Mouse (Mus musculus) myocyte (in vitro differentiated cells): ENCODE results near the gene Parvg. TPM values are rescaled to one million over a fixed set of nuclear protein-coding genes. Genes with fewer than 3 reads are reported as not detected.

Experiments used
- H3K27me3 ChIP-seq: one replicate; pipeline ENCODE4 v1.6.1; 2011; ENCODE audit not compliant: control insufficient read depth, insufficient read depth, insufficient read length
- H3K36me3 ChIP-seq: one replicate; pipeline ENCODE4 v1.6.1; 2011; ENCODE audit not compliant: control insufficient read depth, insufficient read depth
- H3K4me2 ChIP-seq: one replicate; pipeline ENCODE4 v1.6.1; 2011; ENCODE audit warnings: low read depth, control low read depth
- H3K4me3 ChIP-seq: one replicate; pipeline ENCODE4 v1.5.1; 2011; ENCODE audit warnings: mild to moderate bottlenecking, control low read depth, moderate library complexity
- H3K79me2 ChIP-seq: one replicate; pipeline ENCODE4 v1.6.1; 2011; ENCODE audit not compliant: control insufficient read depth, insufficient read depth
- H3ac ChIP-seq: one replicate; pipeline ENCODE4 v1.6.1; 2011; ENCODE audit not compliant: control insufficient read depth, insufficient read length
- CEBPB ChIP-seq: IDR thresholded peaks from 2 replicates; pipeline ENCODE4 v1.6.1; 2011; ENCODE audit warnings: mild to moderate bottlenecking, moderate library complexity; ENCODE audit not compliant: poor library complexity, insufficient read depth, severe bottlenecking
- E2F4 ChIP-seq: IDR thresholded peaks from one replicate; pipeline ENCODE4 v1.6.1; 2011; ENCODE audit warnings: mild to moderate bottlenecking, control low read depth, moderate library complexity; ENCODE audit not compliant: insufficient read depth
- MAX ChIP-seq: IDR thresholded peaks from one replicate; pipeline ENCODE4 v1.6.1; 2011; ENCODE audit warnings: low read depth, mild to moderate bottlenecking, control low read depth
- MYOD1 ChIP-seq, 3 experiments: IDR thresholded peaks; one replicate each; pipeline ENCODE4 v1.6.1; 2011; ENCODE audit warnings: control low read depth in 2 of 3, low read depth in 2 of 3, mild to moderate bottlenecking in 2 of 3, moderate library complexity in 1 of 3; ENCODE audit not compliant: insufficient read length in 2 of 3, control insufficient read depth in 1 of 3
- MYOG ChIP-seq, 3 experiments: IDR thresholded peaks; one replicate each; pipeline ENCODE4 v1.6.1; 2011; ENCODE audit warnings: control low read depth in 2 of 3, low read depth in 2 of 3, mild to moderate bottlenecking in 2 of 3; ENCODE audit not compliant: insufficient read length in 2 of 3, control insufficient read depth in 1 of 3, insufficient read depth in 1 of 3
- POLR2A ChIP-seq: IDR thresholded peaks from one replicate; pipeline ENCODE4 v1.6.1; 2011; ENCODE audit warnings: low read depth, mild to moderate bottlenecking, control low read depth, moderate library complexity; ENCODE audit not compliant: insufficient read length
- POLR2AphosphoS2 ChIP-seq: IDR thresholded peaks from one replicate; pipeline ENCODE4 v1.6.1; 2011; ENCODE audit warnings: low read depth, control low read depth; ENCODE audit not compliant: insufficient read length
- REST ChIP-seq: IDR thresholded peaks from one replicate; pipeline ENCODE4 v1.6.1; 2011; ENCODE audit warnings: mild to moderate bottlenecking, control low read depth, moderate library complexity; ENCODE audit not compliant: insufficient read depth, insufficient read length
- SRF ChIP-seq: IDR thresholded peaks from one replicate; pipeline ENCODE4 v1.6.1; 2011; ENCODE audit warnings: low read depth; ENCODE audit not compliant: control insufficient read depth, insufficient read length
- TCF12 ChIP-seq: IDR thresholded peaks from one replicate; pipeline ENCODE4 v1.6.1; 2011; ENCODE audit warnings: mild to moderate bottlenecking, control low read depth; ENCODE audit not compliant: poor library complexity, insufficient read depth, severe bottlenecking
- TCF3 ChIP-seq: IDR thresholded peaks from one replicate; pipeline ENCODE4 v1.6.1; 2011; ENCODE audit warnings: low read depth, control low read depth; ENCODE audit not compliant: insufficient read length
- USF1 ChIP-seq: IDR thresholded peaks from one replicate; pipeline ENCODE4 v1.6.1; 2011; ENCODE audit warnings: low read depth, mild to moderate bottlenecking, control low read depth, moderate library complexity
- polyA plus RNA-seq: library from polyadenylated mRNA; unstranded; fragments of >200 nt; fragmentation: generic; extraction: Trizol; gene quantifications from one replicate; pipeline ENCODE4 v1.2.1, GENCODE M21; 2012; ENCODE audit warnings: missing spikeins

Parvg gene
- polyA plus RNA-seq, 1 experiment = 0.95 TPM

- Histone ChIP-seq H3K4me3 (no peak overlapping the region), H3ac (no peak overlapping the region), H3K4me2 (no peak overlapping the region), H3K27me3 (peaks cover 31% of the 10 kb centered on the region), H3K36me3 (no peaks in the 10 kb centered on the region), H3K79me2 (no peaks in the 10 kb centered on the region)
- TF ChIP-seq SRF (no peak), REST (no peak), MYOG (IDR thresholded peaks at IDR 0.05; ENCODE audit: control insufficient read depth in 1 of 3, insufficient read depth in 1 of 3, insufficient read length in 2 of 3, low read depth in 2 of 3) (peak in 1 of 3 experiments; percentile 48), TCF12 (no peak), MYOD1 (IDR thresholded peaks at IDR 0.05; ENCODE audit: control insufficient read depth in 1 of 3, insufficient read length in 2 of 3, low read depth in 2 of 3) (no peak), POLR2AphosphoS2 (no peak)
Observed at GRCm38 (mm10) chr15:84336281-84336817, 12.5 kb downstream of the Parvg start.

- H3K4me3 ChIP-seq = no peak overlapping the region
- H3K4me2 ChIP-seq = no peak overlapping the region
- H3K27me3 ChIP-seq = peaks cover 35% of the 10 kb centered on the region
- no peaks in the 10 kb centered on the region for H3K36me3 ChIP-seq
- TF ChIP-seq MYOG (IDR thresholded peaks at IDR 0.05; ENCODE audit: control insufficient read depth in 1 of 3, insufficient read depth in 1 of 3, insufficient read length in 2 of 3, low read depth in 2 of 3) (peak in 1 of 3 experiments; percentile 13), POLR2AphosphoS2 (no peak)
- H3K79me2 ChIP-seq = no peaks in the 10 kb centered on the region
- H3ac ChIP-seq = no peak overlapping the region
Observed at GRCm38 (mm10) chr15:84337599-84337998, 13.8 kb downstream of the Parvg start.

- H3K4me3 ChIP-seq = no peak overlapping the region
- no peaks in the 10 kb centered on the region for H3K79me2 ChIP-seq
- H3K36me3 ChIP-seq = no peaks in the 10 kb centered on the region
- H3K4me2 ChIP-seq = no peak overlapping the region
- peaks cover 33% of the 10 kb centered on the region for H3K27me3 ChIP-seq
- no peak overlapping the region for H3ac ChIP-seq
- TF ChIP-seq MAX = no peak
- TF ChIP-seq E2F4 = no peak
- no peak for TF ChIP-seq TCF3
Observed at GRCm38 (mm10) chr15:84340926-84341325, 17.1 kb downstream of the Parvg start.

- Histone ChIP-seq H3K36me3 (no peaks in the 10 kb centered on the region), H3K4me3 (no peak overlapping the region), H3K4me2 (no peak overlapping the region), H3ac (no peak overlapping the region), H3K27me3 (no peaks in the 10 kb centered on the region), H3K79me2 (no peaks in the 10 kb centered on the region)
- TF ChIP-seq TCF3 = no peak
- no peak for TF ChIP-seq USF1
- TF ChIP-seq REST = no peak
- TF ChIP-seq MYOD1 (IDR thresholded peaks at IDR 0.05; ENCODE audit: control insufficient read depth in 1 of 3, insufficient read length in 2 of 3, low read depth in 2 of 3) = no peak
- TF ChIP-seq TCF12 = no peak
- TF ChIP-seq MYOG (IDR thresholded peaks at IDR 0.05; ENCODE audit: control insufficient read depth in 1 of 3, insufficient read depth in 1 of 3, insufficient read length in 2 of 3, low read depth in 2 of 3) = no peak
- TF ChIP-seq MAX = no peak
- no peak for TF ChIP-seq POLR2A
- TF ChIP-seq POLR2AphosphoS2 = no peak
- no peak for TF ChIP-seq E2F4
- TF ChIP-seq SRF = no peak
- TF ChIP-seq CEBPB = no peak
Observed at GRCm38 (mm10) chr15:84348769-84349168, 24.9 kb downstream of the Parvg start.

- H3K4me2 ChIP-seq = no peak overlapping the region
- H3ac ChIP-seq = no peak overlapping the region
- H3K27me3 ChIP-seq = no peaks in the 10 kb centered on the region
- no peaks in the 10 kb centered on the region for H3K79me2 ChIP-seq
- TF ChIP-seq E2F4 (no peak), TCF3 (no peak), MYOG (IDR thresholded peaks at IDR 0.05; ENCODE audit: control insufficient read depth in 1 of 3, insufficient read depth in 1 of 3, insufficient read length in 2 of 3, low read depth in 2 of 3) (peak in 1 of 3 experiments; percentile 11)
- no peaks in the 10 kb centered on the region for H3K36me3 ChIP-seq
- no peak overlapping the region for H3K4me3 ChIP-seq
Observed at GRCm38 (mm10) chr15:84349915-84350738, 26.3 kb downstream of the Parvg start.
